Mouse (Mus musculus) mature B cell (primary cell): ENCODE measurements around the gene Cog7.

Experiments used
- in situ Hi-C: fragments of 300-500 bp; cut with MboI; formaldehyde crosslinking; loops from 2 replicates; pipeline ENCODE4 v1.14.3; 2019

Cog7 gene

DNA sequence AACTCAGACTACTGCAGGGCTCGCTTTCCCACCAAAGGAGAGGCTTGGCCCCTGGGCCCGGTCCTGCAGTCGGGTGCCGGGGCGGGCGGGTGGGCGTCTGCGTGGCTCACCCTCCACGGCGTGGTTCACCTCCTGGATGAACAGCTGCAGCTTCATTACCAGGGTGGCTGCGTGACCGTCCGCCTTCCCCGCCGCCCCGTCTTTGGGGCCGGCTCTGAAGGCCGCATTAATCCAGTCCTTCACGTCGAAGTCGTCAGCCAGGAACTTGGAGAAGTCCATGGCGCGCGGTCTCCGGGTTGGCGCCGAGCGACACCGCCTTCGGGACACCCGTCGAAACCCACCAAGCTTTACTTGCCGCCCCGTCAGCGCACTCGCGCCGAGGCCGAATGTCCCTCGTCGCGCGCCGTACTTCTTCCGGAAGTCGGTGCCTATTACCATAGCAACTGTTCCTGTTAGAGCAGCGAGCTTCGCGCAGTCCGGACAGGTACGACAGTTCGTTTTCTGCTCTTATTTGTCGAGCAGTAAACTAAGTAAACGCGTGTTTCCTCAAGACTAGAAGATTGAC is at the start of gene Cog7:
Gene Cog7 (minus strand): TSS at position 405 of the 565 bp plus-strand sequence.
- in situ Hi-C loops, result no loop called here

DNA sequence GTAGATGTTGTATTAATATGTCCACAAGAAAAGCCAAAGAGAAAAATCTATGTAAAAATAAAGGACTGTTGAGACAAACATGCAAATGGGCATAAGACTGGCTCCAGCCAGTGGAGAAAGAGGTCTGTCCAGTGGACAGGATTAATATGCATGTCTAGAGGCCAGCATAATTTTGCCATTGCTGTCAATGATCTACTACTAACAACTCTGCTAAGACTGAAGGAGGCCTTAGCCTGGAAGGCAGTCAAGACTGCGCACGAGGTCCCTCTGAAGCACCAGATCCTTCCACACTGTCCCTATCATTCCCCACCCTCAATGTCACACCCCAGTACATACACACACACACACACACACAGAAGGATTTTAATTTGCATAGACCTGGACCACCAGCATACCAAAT is 40.6 kb upstream of the Cog7 start:
- in situ Hi-C loops, result no loop called here

DNA sequence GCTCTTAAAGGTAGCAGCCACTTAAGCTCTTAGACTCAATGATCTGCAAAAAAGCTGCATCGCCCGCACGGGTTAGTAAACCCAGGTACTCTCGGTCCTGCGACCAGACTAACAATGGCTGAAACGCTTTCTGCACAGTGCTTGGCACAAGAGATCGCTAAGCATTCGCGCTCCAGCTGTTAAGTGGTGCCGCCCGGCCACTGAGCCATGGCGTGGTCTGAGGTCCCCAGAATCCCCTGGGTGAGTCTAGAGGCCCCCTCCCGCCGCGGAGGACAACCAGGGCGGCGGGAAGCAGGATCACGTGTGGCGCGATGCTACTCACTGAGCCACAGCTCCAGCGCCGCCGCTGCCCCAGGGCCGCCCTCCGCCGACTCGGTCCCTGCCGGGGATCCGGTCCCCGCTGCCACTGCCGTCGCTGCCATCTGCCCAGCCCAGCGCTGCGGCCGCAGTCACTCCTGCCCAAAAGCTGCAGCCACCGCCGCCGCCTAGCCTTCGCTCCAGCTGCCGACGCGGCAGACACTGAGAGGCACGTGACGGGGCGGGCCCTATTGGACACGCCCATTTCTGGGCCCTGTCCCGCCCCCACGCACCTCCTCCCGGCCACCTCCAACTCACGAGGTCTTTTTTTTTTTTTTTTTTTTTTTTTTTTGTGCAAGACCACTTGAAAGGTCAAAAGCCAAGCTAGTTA is 39.3 kb upstream of the Cog7 start, which contains the start of gene Gga2:
Gene Gga2 (minus strand): TSS at position 556 of the 688 bp plus-strand sequence.
- in situ Hi-C loops, result no loop called here

DNA sequence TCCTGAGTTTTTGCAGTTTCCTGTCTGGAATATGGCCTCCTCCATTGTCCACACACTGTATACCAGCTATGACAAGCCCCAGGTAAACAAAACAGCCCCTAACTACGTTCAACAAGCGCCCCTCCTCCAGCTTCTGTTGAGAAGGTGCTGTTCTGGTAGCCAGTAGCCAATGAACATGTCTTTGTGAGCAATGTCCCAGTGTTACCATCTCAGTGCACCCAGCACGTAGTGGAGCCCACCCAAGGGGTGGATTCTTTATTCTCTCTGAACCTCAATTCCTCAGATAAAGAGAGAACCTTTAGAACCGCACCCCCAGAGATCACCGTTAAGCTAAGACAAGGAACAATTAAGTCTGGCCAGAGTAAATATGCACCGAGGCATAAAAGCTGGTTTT is 38.8 kb upstream of the Cog7 start:
- in situ Hi-C loops, result no loop called here

DNA sequence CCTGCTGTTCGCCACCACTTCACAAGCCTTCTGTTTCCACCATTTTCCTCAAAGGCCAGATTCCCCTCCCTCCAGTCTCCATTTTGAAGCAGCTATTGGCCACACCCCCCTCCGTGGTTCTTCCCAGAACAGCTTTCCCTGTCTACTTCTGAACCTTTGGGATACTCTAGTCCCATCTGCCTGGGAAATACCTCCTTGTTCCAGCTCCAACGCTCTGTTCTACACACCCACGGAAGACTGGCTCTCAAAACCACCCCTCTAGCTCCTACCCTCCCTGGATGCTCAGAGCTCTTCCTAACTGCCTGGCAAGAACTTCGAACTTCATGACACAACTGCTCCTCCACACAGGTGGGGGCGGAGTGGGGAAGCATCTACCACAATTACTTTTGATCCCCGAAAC is 37.5 kb upstream of the Cog7 start:
- in situ Hi-C loops, result no loop called here

DNA sequence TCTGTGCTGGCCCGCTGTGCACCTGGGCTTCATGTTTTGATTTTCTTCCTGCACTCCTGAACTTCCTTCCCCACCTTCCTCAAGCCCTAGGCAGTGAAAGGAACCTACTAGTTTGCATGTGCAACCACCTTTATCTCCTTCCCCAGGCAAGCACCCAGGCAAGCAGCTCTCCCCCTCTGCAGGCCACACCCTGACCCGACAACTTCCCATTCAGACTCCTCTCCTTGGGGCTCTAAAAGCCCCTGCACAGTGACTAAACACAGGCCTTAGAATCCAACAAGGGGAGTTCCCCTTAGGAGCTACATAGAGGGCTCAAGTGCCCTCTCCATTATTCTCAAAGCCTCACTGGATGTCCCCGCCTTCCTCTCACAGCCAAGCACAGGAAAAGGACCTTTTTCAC is 36.7 kb upstream of the Cog7 start:
- in situ Hi-C loops, result no loop called here

DNA sequence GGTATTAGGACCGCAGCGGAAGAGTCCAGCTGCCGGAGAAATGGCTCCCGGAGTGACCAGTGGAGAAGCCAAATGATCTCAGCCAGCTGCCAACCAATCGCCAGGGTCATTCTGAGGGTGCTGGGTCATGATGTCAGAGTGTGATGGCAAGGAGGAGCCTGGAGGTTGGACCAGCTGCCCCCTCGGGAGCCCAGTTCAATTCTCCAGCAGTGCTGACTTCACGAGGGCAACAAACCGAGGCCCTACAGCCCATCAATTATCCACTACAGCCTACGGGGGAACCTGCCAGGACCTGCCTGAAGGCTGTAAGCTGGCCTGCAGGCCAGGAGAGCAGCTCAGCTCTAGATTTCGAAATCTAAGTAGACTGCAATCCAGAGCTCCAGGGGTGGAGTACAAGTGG is 34.2 kb upstream of the Cog7 start:
- in situ Hi-C loops, result no loop called here

DNA sequence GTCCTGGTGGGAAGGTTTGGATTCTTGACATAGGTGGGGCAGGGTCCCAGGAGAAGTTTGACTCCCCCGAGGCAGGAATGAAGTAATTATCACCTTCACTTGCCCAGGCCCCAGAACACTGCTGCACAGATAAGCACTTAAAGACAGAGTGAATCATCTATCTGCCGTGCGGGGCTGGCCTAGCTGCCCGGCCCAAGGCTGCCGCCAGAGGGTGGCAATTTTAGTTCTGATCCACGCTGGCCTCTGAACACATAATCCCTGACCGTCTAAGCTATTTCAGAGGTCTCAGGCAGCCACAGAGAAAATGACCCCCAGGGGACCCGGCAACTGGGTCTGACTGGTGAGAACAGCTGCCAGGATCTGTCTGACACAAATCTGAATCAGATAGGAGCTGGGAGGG is 33.6 kb upstream of the Cog7 start:
- in situ Hi-C loops, result no loop called here

DNA sequence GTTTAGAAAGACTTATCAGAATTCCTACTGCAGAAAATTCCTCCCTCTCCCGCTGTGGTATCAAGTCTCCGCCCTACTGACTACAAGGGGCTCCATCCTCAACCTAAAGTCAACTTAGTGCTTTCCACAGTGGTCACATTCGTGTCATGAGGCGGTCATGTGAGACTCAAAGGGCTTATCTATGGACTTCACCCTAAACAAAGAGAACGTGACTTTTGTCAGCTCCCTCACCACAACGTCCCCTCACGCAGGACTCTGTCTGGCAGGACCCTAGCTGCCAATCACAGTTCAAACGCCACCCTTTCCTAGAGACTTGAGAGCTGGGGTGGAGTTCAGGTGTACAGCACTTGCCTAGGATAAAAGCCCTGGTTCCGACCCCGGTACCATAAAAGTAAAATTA is 31.4 kb upstream of the Cog7 start:
- in situ Hi-C loops, result no loop called here

DNA sequence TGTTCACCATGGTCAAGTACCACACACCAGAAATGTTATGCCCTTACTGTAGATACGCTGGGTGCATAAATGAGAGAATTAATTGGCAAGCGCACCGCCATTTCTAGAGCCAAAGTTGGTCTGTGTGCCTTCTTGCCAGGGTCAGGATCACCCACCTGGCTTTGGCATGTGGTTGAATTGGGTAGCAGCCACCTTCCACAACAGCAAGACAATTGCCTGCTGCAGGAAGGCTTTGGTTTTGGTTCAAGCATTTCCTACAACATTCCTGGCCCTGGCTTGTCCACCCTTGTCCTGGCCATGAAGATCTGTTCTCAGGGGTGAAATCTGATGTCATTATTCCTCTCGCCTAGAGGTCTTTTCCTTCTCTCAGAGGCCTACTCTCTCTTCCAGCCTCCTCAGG is 30.9 kb upstream of the Cog7 start:
- in situ Hi-C loops, result no loop called here

DNA sequence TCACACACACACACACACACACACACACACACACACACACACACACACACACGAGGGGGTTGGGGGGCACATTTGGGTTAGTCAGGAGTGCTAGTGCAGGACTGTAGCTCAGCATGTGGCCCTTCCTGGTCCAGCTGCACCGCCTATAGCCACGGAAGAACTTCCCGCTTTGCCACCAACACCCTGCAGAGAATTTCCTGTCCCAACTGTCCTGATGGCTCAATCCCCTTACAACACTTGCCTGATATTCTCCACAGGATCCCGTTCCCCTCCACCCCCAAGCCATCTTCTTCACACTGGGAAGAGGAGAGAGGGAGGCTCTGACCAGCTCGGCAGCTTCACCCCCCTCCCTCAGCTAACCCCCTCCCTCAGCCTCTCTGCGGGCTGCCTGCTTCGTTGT is 18.9 kb upstream of the Cog7 start:
- in situ Hi-C loops, result no loop called here

DNA sequence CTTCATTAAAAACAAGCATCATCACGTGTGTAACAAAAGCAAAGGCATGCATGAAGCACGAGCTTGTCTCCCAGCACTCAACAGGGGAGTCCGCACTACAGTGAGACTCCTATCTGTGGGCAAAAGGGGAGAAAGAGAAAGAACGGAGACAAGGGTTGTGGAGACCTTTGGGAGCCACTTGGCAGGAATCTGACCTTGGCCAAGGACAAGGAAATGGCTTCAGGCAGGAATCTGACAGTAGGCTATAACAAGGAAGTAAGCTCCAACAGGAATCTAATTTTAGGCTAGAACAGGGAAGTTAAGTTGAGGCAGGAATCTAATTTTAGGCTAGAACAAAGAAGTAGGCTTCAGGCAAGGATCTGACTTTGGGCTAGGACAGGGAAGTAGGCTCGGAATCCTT is 14.4 kb upstream of the Cog7 start:
- in situ Hi-C loops, result no loop called here

DNA sequence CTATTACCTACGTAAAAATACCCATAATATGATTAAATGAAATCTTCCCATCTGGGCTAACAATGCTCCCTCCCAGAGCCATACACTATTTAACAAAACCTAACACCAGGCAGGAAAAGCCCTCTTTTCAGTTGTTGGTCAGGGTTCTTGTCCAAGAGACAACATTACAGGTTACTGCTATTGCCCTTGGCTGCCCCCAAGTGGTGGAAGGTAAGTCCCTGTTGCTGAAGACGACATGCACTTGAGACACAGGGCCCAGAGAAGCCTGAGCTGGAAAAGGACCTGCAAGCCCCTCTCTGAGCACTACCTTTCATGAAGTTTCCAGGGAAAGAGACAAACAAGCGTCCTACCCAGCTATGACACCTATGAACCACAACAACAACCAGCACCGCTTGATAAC is 6.5 kb downstream of the Cog7 start:
- in situ Hi-C loops, result no loop called here

DNA sequence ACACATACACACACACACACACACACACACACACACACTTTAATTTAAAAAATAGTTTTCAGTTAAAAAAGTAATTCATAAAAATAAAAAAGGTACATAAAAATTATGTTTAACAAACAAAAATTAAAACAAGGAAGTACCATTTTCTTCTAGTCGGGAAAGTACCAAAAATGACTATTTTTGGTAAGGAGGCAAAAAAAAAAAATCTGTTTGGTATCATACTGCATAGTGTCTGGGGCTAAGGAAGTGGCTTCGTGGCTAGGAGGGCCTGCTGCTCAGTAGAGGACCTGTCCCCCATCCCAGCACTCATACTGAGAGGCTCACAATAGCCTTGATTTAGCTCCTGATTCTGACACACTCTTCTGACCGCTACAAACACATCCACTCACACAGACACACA is 9.8 kb downstream of the Cog7 start:
- in situ Hi-C loops, result no loop called here

DNA sequence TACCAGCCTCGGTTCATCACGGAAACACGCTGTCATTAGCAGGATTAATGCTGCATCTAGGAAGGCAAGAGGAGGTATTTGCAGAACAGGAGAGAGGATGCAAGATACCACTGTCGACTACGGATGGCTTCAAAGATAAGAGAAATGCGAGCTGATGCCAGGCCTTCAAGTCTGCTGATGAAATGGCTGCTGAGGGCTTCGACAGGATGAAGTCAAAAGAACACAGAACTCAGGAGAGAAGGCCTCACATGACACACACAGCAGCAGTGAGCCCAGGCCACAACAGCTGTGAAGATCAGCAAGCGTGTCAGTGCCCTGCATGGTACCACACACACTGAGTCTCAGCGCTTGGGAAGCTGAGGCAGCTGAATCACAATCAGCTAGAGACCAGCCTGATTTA is 11.3 kb downstream of the Cog7 start:
- in situ Hi-C loops, result no loop called here

DNA sequence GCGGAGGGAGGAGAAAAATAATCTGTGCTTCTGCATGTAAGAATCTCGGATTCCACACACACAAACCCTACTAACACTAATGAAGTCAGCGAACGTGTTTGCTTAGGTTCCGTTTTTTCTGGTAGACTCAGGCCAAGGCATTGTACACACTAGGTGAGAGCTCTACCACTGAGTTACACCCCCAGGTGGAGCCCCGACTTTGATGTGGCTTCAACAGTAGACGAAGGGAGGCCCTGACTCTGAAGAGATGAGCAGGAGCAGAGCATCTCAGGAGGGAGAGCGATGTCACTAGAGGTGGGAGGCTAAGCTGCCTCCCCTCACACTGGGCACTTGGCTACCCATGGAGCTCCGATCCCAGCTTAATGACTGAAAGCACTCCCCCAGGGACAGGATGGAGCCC is 12.7 kb downstream of the Cog7 start:
- in situ Hi-C loops, result no loop called here

DNA sequence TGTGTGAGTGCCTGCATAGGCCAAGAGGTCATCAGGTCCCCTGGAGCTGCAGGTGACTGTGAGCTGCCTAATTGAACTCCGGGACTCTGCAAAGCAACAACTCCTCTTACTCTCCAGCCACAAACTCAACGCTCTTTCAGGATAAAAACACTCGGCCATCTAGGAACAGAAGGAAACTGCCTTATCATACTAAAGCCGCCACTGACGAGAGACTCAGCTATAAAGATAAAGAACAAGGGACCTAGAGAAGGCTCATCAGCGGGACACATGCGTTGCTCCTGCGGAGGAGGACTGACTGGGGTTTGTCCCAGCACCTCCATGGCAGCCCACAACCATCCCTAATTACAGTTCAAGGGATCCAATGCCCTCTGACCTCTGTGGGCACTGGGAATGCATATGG is 13.3 kb downstream of the Cog7 start:
- in situ Hi-C loops, result no loop called here

DNA sequence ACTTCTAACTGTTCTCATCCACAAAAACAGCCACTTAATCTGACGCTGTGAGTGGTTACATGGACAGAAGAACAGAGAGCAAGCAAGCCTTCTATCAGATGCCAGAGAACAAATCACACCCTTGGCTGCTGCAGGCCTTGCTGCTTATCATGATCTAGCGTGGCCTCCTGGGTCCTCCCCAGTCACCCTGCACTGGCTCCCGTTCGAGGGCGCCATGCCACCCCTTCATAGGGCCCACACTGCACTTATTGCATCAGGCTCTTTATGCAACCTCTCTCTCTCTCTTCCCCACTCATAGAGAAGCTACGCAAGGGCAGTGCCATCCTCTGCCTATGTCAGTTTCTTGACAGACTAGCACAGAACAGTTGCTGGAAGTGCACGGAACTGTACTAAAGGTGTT is 15.3 kb downstream of the Cog7 start:
- in situ Hi-C loops, result no loop called here

DNA sequence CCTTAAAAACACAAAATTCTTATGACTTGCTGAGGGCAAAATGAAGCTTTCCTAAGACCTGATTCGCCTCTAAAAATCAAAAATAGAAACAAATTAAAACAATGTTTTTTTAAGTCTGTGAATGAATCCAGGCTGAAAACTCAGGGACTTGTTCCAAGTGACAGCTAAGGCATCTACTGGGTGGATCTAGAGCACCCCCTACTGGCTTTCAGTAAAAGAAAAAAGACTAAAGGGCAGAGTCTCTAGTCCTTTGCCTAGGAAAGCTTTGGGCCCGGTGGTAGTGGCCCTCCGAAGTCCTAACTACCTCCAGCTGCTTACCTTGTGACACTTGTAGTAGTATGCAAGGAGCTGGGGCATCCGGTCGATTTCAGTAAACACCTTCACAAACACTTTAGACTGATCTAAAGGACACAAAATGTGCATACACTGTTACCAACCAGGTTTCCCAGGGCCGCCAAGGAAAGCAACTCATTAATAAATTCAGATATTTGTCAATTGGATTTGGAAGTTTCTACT is 17.6 kb downstream of the Cog7 start:
- in situ Hi-C loops, result no loop called here

DNA sequence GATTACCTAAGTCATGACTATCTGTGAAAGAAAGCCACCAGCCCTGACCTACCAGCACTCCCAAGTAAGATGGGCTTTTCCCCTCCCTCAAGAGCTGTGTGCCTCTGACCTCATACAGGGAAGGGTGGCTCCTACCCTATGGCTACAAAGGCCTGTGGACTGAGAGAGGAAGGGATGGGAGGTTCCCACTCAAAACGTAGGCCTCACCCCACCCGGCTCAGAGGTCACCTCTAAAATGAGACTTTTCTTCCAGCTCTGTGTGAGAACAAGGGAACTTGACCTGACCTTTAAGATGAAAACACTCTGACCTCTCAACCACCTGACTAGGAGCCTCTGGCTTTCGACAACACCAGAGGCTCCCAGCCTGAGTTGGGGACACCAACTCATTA is 18.9 kb downstream of the Cog7 start:
- in situ Hi-C loops, result no loop called here

DNA sequence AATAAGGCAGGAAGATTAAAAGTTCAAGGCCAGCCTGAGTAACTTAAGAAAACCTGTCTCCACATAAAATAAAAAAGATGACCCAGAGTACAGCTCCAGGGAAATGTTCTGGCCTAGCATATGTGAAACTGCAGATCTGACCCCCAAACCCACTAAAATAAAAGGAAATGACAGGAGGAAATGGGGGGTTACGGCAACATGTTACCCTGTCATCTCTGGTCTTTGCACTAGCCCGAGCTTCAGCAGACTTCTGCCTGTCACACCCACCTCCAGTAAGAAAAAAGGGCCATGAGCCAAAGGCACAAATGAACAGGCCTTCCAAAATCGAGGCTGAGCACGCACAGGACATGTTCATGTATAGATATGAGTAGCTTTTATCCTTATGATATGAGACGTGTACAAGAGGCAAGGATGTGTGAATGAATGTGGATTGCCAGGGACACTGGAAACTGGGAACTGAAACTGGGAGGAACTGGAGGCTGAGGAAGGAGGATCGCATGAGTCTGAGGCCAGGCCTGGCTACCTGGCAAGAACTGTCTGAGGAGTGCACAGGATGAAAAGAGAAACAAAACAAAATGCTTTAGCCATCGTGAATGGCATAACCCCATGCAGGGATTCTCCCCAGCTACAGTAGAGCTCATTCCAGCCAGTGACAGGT is 19.5 kb downstream of the Cog7 start:
- in situ Hi-C loops, result no loop called here

DNA sequence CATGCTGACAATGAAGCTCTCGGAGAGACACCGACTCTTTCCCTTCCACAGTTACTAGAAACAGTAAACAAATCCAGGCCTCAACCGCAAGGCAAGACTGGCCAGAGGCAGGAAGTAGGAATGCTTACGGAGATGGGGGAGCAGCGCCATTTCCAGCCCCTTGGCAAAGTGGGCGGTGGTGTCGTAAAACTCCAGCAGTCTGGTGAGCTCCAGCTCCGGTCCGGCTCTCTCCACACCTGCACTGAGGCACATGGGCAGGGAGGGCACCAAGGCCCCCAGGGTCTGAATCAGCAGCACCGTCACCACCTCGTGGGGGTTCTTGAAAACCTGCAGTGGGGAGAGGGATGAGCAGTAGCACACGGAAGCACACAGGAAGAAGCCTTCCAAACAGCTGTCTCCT is 25.7 kb downstream of the Cog7 start:
- in situ Hi-C loops, result no loop called here

DNA sequence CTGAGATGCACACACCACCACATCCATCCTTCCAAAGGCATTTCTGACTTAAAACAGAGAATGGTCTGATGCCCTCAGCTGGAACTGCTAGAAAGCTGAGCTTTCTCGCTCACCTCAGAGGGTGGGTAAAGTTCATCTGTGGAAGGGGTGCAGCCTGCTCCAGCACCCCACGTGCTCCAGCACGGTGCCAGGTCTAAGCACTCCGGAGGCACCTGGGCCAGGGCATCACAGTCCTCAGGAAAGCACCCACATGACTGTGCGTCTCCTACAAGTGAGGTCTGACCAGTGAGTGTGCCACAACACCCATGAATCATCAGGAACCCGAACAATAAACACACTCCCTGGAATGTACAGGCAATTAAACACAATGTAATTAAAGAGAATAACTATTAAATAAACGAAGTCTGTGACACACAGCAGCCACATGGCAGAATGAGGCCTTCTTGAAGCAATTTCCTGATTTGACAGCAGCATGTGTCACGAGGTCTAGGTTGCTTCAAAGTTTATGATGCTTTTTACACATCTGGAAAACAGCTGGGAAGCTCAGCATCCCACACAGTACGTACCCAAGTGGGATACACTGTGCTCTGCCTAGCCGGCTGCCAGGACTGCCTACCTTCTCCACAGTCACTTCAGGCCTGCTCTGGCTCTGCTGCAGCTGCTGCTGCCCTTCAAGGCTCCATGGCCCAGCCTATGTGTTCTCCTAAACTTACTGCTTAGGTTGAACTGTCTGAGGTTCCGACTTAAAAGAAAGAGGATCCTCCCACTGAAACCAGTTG is 26.4 kb downstream of the Cog7 start:
- in situ Hi-C loops, result no loop called here
